Mouse (Mus musculus) kidney, postnatal 0 days (tissue): ENCODE measurements around the gene Pdik1l. TPM values are rescaled to one million over a fixed set of nuclear protein-coding genes. Genes with fewer than 3 reads are reported as not detected.
A peak's percentile ranks its signal among the peaks of the same experiment; 100 is the strongest.

ENCODE experiments used
- ATAC-seq: fragments of 200-750 bp; cut with Nextera tagmentation; replicated peaks from 2 replicates; pipeline ENCODE4 v1.8.0; 2017; ENCODE audit warnings: low read depth, moderate number of reproducible peaks, moderate TSS enrichment, moderate library complexity; ENCODE audit not compliant: low FRiP score
- DNase-seq: peaks from one replicate; pipeline ENCODE4 v3.0.0-alpha.2; 2016; ENCODE audit warnings: low spot score
- H3K27ac ChIP-seq: fragments of 300-500 bp; sonication (generic); 2 replicates; pipeline ENCODE4 v1.5.1; 2014; ENCODE audit warnings: mild to moderate bottlenecking
- H3K27me3 ChIP-seq: fragments of 300-500 bp; sonication (generic); 2 replicates; pipeline ENCODE4 v1.6.1; 2014; ENCODE audit warnings: low read length, mixed read lengths; ENCODE audit not compliant: insufficient read depth
- H3K36me3 ChIP-seq: fragments of 300-500 bp; sonication (generic); 2 replicates; pipeline ENCODE4 v1.6.1; 2014; ENCODE audit warnings: low read length, mixed read lengths; ENCODE audit not compliant: insufficient read depth
- H3K4me1 ChIP-seq: fragments of 300-500 bp; sonication (generic); replicated peaks from 2 replicates; pipeline ENCODE4 v1.6.1; 2014; ENCODE audit warnings: antibody characterized with exemption, low read length, mixed read lengths; ENCODE audit not compliant: insufficient read depth
- H3K4me2 ChIP-seq: fragments of 300-500 bp; sonication (generic); 2 replicates; pipeline ENCODE4 v1.6.1; 2014; ENCODE audit warnings: mild to moderate bottlenecking, low read length, moderate library complexity, mixed read lengths
- H3K4me3 ChIP-seq: fragments of 300-500 bp; sonication (generic); replicated peaks from 2 replicates; pipeline ENCODE4 v1.5.1; 2014; ENCODE audit warnings: low read depth, low read length
- H3K9ac ChIP-seq: fragments of 300-500 bp; sonication (generic); 2 replicates; pipeline ENCODE4 v1.6.1; 2014; ENCODE audit warnings: low read depth, low read length
- H3K9me3 ChIP-seq: fragments of 300-500 bp; sonication (generic); replicated peaks from 2 replicates; pipeline ENCODE4 v1.6.1; 2016; ENCODE audit warnings: low read length, inconsistent platforms, mixed read lengths
- CTCF ChIP-seq: IDR thresholded peaks from 2 replicates; pipeline ENCODE4 v1.5.1; 2016; ENCODE audit warnings: antibody characterized with exemption, low read depth, mild to moderate bottlenecking, moderate library complexity
- WGBS: fragments of 180-500 bp; shearing (Covaris S2); extraction: QIAGEN DNeasy Blood & Tissue Kit; methylation state at CpG from one replicate; pipeline ENCODE4 v1.1.7; 2014; 5-methylcytosine and 5-hydroxymethylcytosine counted together
- polyA plus RNA-seq: library from polyadenylated mRNA; unstranded; fragments of >200 nt; fragmentation: Nextera tagmentation; extraction: Ambion mirVana; gene quantifications from 2 replicates; pipeline ENCODE4 v1.2.1, GENCODE M21; 2015

The Pdik1l gene
- polyA plus RNA-seq, 1 experiment from 2014 or later: 12.5 TPM

- DNase-seq (no peak), ATAC-seq (no peak)
- peak; percentile 49; the same call in 1 of the 2 replicates for TF ChIP-seq CTCF
- H3K4me1 ChIP-seq: no peaks in the 10 kb centered on the region
- 98% methylated on average over 6 of the region's 6 CpGs for WGBS
- H3K9ac ChIP-seq: no peak overlapping the region
- H3K4me3 ChIP-seq: no peak overlapping the region
- no peaks in the 10 kb centered on the region for H3K9me3 ChIP-seq
- no peaks in the 10 kb centered on the region for H3K27me3 ChIP-seq
- no peaks in the 10 kb centered on the region for H3K36me3 ChIP-seq
- no peak overlapping the region for H3K27ac ChIP-seq
- H3K4me2 ChIP-seq: no peak overlapping the region
These were observed 25.2 kb upstream of the Pdik1l start for GRCm38 (mm10) chr4:134312901-134313300.

- peaks cover 4% of the 10 kb centered on the region for H3K4me1 ChIP-seq
- no peaks in the 10 kb centered on the region for H3K36me3 ChIP-seq
- H3K4me3 ChIP-seq: no peak overlapping the region
- H3K4me2 ChIP-seq: no peak overlapping the region
- DNase-seq (no peak), ATAC-seq (no peak)
- no peak for TF ChIP-seq CTCF
- H3K27me3 ChIP-seq: no peaks in the 10 kb centered on the region
- no peak overlapping the region for H3K27ac ChIP-seq
- no peak overlapping the region for H3K9ac ChIP-seq
- H3K9me3 ChIP-seq: no peaks in the 10 kb centered on the region
- WGBS: 94% methylated on average over 5 of the region's 5 CpGs
These were observed 24.6 kb upstream of the Pdik1l start for GRCm38 (mm10) chr4:134312341-134312740.

DNA sequence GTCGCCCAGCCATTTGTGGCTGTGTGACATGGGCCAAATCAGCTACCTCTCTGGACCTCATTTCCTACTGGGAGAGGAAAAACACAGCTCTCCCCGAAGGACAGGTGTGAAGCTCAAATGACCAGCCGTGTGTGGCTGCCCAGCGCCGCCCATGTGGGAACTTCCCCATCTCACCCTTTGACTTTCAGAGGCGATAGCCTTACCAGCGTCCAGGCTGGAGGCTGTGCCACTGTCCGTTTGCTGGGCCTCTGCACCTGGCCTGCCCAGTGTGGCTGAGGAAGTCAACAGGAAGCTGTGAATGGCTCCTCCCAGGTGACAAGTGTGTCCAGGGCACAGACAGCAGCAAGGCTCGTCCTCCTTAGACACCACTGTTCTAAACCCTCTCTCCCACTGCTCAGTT, 24.1 kb upstream of the Pdik1l start:
- Histone ChIP-seq H3K36me3 (no peaks in the 10 kb centered on the region), H3K27ac (no peak overlapping the region), H3K9me3 (no peaks in the 10 kb centered on the region), H3K4me2 (no peak overlapping the region), H3K4me1 (peaks cover 6% of the 10 kb centered on the region), H3K4me3 (no peak overlapping the region), H3K27me3 (no peaks in the 10 kb centered on the region), H3K9ac (no peak overlapping the region)
- DNase-seq (no peak), ATAC-seq (no peak)
- 69% methylated on average over 9 of the region's 9 CpGs for WGBS
- no peak for TF ChIP-seq CTCF

GRCm38 (mm10) chr4:134310656-134311055, 23.0 kb upstream of the Pdik1l start:
- 76% methylated on average over 9 of the region's 9 CpGs for WGBS
- DNase-seq: no peak
- H3K9ac ChIP-seq: no peak overlapping the region
- no peaks in the 10 kb centered on the region for H3K9me3 ChIP-seq
- TF ChIP-seq CTCF: no peak
- H3K4me2 ChIP-seq: no peak overlapping the region
- no peaks in the 10 kb centered on the region for H3K36me3 ChIP-seq
- no peak overlapping the region for H3K27ac ChIP-seq
- H3K4me1 ChIP-seq: peaks cover 6% of the 10 kb centered on the region
- no peak for ATAC-seq
- H3K4me3 ChIP-seq: no peak overlapping the region
- H3K27me3 ChIP-seq: no peaks in the 10 kb centered on the region

GRCm38 (mm10) chr4:134310106-134310505, 22.4 kb upstream of the Pdik1l start:
- ATAC-seq: no peak
- 75% methylated on average over 7 of the region's 7 CpGs for WGBS

GRCm38 (mm10) chr4:134307367-134308072, 19.8 kb upstream of the Pdik1l start:
- TF ChIP-seq CTCF: peak; percentile 66
- peak overlapping the region; percentile 27; the same call in 1 of the 2 replicates for H3K4me2 ChIP-seq
- WGBS: 12% methylated on average over 12 of the region's 12 CpGs
- H3K36me3 ChIP-seq: no peaks in the 10 kb centered on the region
- ATAC-seq (peak; percentile 37; the same call in 1 of the 2 replicates), DNase-seq (peak; percentile 75)
- no peak overlapping the region for H3K9ac ChIP-seq
- no peak overlapping the region for H3K4me3 ChIP-seq
- peaks cover 6% of the 10 kb centered on the region for H3K4me1 ChIP-seq
- no peaks in the 10 kb centered on the region for H3K27me3 ChIP-seq
- H3K9me3 ChIP-seq: no peaks in the 10 kb centered on the region
- 0 out of 2 replicates have a peak overlapping the region, but pooled peaks have one; percentile 25 for H3K27ac ChIP-seq

More at GRCm38 (mm10) chr4:134310106-134310505, 22.4 kb upstream of the Pdik1l start:
- no peak for DNase-seq
- H3K36me3 ChIP-seq: no peaks in the 10 kb centered on the region
- H3K27ac ChIP-seq: no peak overlapping the region
- H3K4me3 ChIP-seq: no peak overlapping the region
- no peak overlapping the region for H3K9ac ChIP-seq
- no peak overlapping the region for H3K4me2 ChIP-seq
- no peak for TF ChIP-seq CTCF
- H3K27me3 ChIP-seq: no peaks in the 10 kb centered on the region
- H3K4me1 ChIP-seq: peaks cover 6% of the 10 kb centered on the region
- H3K9me3 ChIP-seq: no peaks in the 10 kb centered on the region
